Mouse (Mus musculus) hindbrain, embryonic 16.5 days (tissue): ENCODE measurements around the gene Cbx1. TPM values are rescaled to one million over a fixed set of nuclear protein-coding genes. Genes with fewer than 3 reads are reported as not detected.
"Not testable (repeated sequence)": the region's sequence is repeated elsewhere in the genome, so short reads cannot be mapped to it uniquely, and the experiment has no call there.

Experiments used
- ATAC-seq: fragments of 200-750 bp; cut with Nextera tagmentation; 2 replicates; pipeline ENCODE4 v1.8.0; 2017; ENCODE audit warnings: moderate TSS enrichment, moderate library complexity
- H3K27ac ChIP-seq: fragments of 300-500 bp; sonication (generic); 2 replicates; pipeline ENCODE4 v1.5.1; 2014; ENCODE audit warnings: low read depth, mild to moderate bottlenecking, control low read depth, low read length, moderate library complexity
- H3K27me3 ChIP-seq: fragments of 300-500 bp; sonication (generic); replicated peaks from 2 replicates; pipeline ENCODE4 v1.6.1; 2014; ENCODE audit warnings: low read length; ENCODE audit not compliant: control insufficient read depth, insufficient read depth
- H3K36me3 ChIP-seq: fragments of 300-500 bp; sonication (generic); 2 replicates; pipeline ENCODE4 v1.6.1; 2014; ENCODE audit warnings: mild to moderate bottlenecking, low read length, moderate library complexity, mixed read lengths; ENCODE audit not compliant: control insufficient read depth, insufficient read depth
- H3K4me1 ChIP-seq: fragments of 300-500 bp; sonication (generic); 2 replicates; pipeline ENCODE4 v1.6.1; 2014; ENCODE audit warnings: low read depth, low read length; ENCODE audit not compliant: control insufficient read depth, insufficient read depth
- H3K4me2 ChIP-seq: fragments of 300-500 bp; sonication (generic); 2 replicates; pipeline ENCODE4 v1.6.1; 2014; ENCODE audit warnings: mild to moderate bottlenecking, low read length, control low read depth, moderate library complexity
- H3K4me3 ChIP-seq: fragments of 300-500 bp; sonication (generic); 2 replicates; pipeline ENCODE4 v1.5.1; 2014; ENCODE audit warnings: mild to moderate bottlenecking, low read length, control low read depth, moderate library complexity
- H3K9ac ChIP-seq: fragments of 300-500 bp; sonication (generic); 2 replicates; pipeline ENCODE4 v1.6.1; 2014; ENCODE audit warnings: low read depth, mild to moderate bottlenecking, control low read depth, low read length, moderate library complexity
- H3K9me3 ChIP-seq: fragments of 300-500 bp; sonication (generic); 2 replicates; pipeline ENCODE4 v1.6.1; 2014; ENCODE audit warnings: mild to moderate bottlenecking, low read length, moderate library complexity; ENCODE audit not compliant: control insufficient read depth
- WGBS: fragments of 180-500 bp; shearing (Covaris S2); extraction: QIAGEN DNeasy Blood & Tissue Kit; methylation state at CpG from one replicate; pipeline ENCODE4 v1.1.7; 2014; 5-methylcytosine and 5-hydroxymethylcytosine counted together
- polyA plus RNA-seq: library from polyadenylated mRNA; unstranded; fragments of >200 nt; fragmentation: Nextera tagmentation; extraction: Ambion mirVana; gene quantifications from 2 replicates; pipeline ENCODE4 v1.2.1, GENCODE M21; 2015

Cbx1 gene
- polyA plus RNA-seq, 1 experiment from 2014 or later: 52.0 TPM

DNA sequence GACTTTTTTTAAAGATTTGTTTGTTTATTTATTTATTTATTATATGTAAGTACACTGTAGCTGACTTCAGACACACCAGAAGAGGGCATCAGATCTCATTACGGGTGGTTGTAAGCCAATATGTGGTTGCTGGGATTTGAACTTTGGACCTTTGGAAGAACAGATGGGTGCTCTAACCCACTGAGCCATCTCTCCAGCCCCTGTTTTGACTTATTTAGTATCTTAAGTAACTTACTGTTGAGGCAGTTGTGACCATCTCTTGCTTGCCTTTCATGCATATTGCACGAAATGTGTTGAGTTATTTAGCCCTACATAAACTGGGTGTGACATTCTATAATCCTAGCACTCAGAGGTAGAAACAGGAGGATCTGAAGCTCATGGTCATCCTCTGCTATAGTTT lies 10.6 kb downstream of the Cbx1 start:
- H3K36me3 ChIP-seq: peaks cover 13% of the 10 kb centered on the region
- H3K27ac ChIP-seq: no peak overlapping the region
- H3K9ac ChIP-seq: no peak overlapping the region
- WGBS: 94% methylated on average over 2 of the region's 2 CpGs
- no peak overlapping the region for H3K4me2 ChIP-seq
- no peak for ATAC-seq
- no peaks in the 10 kb centered on the region for H3K9me3 ChIP-seq
- no peak overlapping the region for H3K4me3 ChIP-seq
- no peaks in the 10 kb centered on the region for H3K4me1 ChIP-seq
- no peaks in the 10 kb centered on the region for H3K27me3 ChIP-seq

DNA sequence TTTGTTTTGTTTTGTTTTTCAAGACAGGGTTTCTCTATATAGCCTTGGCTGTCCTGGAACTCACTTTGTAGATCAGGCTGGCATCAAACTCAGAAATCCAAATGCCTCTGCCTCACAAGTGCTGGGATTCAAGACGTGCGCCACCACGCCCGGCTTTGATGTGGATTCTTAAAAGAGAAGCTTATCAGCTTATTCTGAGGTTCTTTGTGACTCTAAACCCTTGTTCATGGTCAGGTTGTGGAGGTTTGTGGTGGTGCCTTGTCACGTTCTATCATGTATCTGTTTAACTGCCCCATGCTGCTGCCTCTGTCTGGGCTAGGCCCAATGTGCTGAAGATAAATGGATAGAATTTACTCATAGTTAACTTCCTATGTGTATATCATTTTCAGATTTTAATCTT lies 16.7 kb downstream of the Cbx1 start:
- Histone ChIP-seq H3K4me3 (no peak overlapping the region), H3K27me3 (no peaks in the 10 kb centered on the region), H3K9ac (no peak overlapping the region), H3K27ac (no peak overlapping the region), H3K4me2 (no peak overlapping the region), H3K36me3 (peaks cover 38% of the 10 kb centered on the region), H3K9me3 (no peaks in the 10 kb centered on the region), H3K4me1 (no peaks in the 10 kb centered on the region)
- WGBS: 92% methylated on average over 5 of the region's 5 CpGs
- ATAC-seq: no peak

DNA sequence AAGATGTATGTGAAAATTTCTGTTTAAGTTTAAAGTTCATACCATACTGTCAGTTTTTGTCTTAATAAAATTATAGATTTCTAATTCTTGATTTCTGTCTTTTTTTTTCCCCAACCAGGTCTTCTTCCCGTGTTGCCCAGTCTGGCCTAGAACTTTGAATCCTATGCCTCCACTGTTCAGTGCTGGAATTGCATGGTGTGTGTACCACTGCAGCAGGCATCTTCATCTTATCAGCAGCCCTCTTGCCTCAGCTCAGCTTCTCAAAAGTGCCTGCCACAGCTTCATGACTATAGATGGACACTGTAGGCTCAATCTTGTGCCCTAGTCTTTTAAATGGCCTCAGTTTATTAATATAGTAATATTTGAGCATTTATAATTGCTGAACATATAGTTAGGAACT lies 19.1 kb downstream of the Cbx1 start:
- H3K27ac ChIP-seq: no peak overlapping the region
- H3K27me3 ChIP-seq: no peaks in the 10 kb centered on the region
- H3K4me1 ChIP-seq: no peaks in the 10 kb centered on the region
- H3K4me2 ChIP-seq: no peak overlapping the region
- H3K4me3 ChIP-seq: no peak overlapping the region
- no peak for ATAC-seq
- no peak overlapping the region for H3K9ac ChIP-seq
- H3K9me3 ChIP-seq: no peaks in the 10 kb centered on the region
- WGBS: 64% methylated on average over 1 of the region's 1 CpGs
- peaks cover 43% of the 10 kb centered on the region for H3K36me3 ChIP-seq

DNA sequence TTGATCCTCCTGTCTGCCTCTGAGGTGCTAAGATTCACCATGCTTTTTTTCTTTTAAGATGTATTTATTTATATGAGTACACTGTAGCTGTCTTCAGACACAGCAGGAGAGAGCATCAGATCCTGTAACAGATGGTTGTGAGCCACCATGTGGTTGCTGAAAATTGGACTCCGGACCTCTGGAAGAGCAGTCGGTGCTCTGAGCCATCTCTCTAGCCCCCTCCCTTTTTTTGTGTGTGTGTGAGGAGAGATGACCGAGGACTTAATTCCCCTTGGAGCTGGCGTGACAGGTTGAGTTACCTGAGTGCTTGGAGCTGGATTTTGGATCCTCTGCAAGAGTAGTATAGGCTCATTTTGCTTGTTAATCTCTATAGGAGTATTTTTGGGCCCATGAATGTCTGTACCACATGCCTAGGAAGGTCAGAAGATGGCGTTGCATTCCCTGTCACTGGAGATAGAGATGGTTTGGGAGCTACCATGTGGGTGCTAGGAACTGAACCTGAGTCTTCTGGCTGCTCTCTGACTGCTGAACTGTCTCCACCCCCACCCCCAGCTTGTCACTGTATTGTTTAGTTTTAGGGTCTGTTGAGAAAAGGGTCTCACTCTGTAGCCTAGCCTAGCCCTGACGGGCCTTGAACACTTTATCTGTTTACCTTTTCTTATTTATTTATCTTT lies 20.8 kb downstream of the Cbx1 start:
- Histone ChIP-seq H3K9me3 (no peaks in the 10 kb centered on the region), H3K9ac (no peak overlapping the region), H3K4me2 (no peak overlapping the region), H3K27me3 (no peaks in the 10 kb centered on the region), H3K36me3 (peaks cover 35% of the 10 kb centered on the region), H3K4me1 (no peaks in the 10 kb centered on the region), H3K4me3 (no peak overlapping the region), H3K27ac (no peak overlapping the region)
- 84% methylated on average over 6 of the region's 6 CpGs for WGBS
- ATAC-seq: 0 out of 2 replicates have a peak, but pooled peaks have one; percentile 17

DNA sequence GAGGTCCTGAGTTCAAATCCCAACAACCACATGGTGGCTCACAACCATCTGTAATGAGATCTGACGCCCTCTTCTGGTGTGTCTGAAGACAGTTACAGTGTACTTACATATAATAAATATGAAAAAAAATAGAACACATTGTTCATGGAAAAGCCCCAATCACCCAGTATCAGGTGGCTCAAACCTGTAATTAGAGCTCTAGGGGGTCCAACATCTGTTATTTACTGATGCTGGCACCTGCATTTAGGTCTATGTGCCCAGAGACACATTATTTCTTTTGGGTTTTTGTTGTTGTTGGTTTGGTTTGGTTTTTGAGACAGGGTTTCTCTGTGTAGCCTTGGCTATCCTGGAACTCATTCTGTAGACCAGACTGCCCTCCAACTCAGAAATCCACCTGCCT lies 22.3 kb downstream of the Cbx1 start:
- H3K4me3 ChIP-seq, H3K4me2 ChIP-seq, H3K9ac ChIP-seq, H3K27me3 ChIP-seq, H3K27ac ChIP-seq, ATAC-seq, H3K9me3 ChIP-seq, H3K4me1 ChIP-seq: not testable (repeated sequence)
- 85% methylated on average over 1 of the region's 1 CpGs for WGBS
- peaks cover 33% of the 10 kb centered on the region for H3K36me3 ChIP-seq

DNA sequence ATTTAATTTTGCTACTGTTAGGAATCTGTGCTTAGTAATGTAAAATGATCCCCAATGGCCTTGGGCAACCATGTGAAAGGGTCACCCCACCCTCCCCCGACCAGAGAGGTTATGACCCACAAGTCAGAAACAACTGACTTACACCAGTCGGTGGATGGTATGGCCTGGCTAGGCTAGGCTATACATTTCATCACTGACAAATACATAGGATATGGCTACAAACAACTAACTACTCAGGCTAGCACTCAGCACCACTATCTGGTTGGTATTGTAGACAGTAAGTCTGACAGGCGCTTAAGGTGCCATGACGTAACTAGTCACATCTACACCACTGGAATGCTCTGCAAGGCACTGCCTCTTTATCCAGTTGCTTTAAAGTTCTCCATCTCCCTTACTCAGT lies 24.5 kb downstream of the Cbx1 start:
- WGBS: 88% methylated on average over 4 of the region's 4 CpGs
- Histone ChIP-seq H3K36me3 (peaks cover 41% of the 10 kb centered on the region), H3K27ac (no peak overlapping the region), H3K4me2 (no peak overlapping the region), H3K4me1 (no peaks in the 10 kb centered on the region), H3K9ac (no peak overlapping the region), H3K4me3 (no peak overlapping the region), H3K27me3 (no peaks in the 10 kb centered on the region), H3K9me3 (no peaks in the 10 kb centered on the region)
- ATAC-seq: no peak

DNA sequence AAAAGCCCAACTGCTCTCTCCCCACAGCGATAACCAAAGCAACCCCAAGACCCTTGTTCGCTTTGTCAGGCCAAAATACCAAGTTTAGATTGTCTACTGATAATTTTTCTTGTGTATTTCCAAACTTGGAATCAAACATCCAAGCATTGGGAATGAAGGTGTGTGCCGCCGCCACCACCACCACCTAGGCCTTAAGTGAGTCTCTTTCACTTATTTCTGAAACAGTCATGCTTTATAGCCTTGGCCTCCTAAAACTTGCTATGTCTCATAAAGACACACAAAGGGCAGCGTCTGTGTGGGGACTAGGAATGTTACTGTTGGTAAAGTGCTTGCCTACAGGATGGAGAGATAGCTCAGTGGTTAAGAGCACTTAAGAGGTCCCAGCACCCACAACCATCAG lies 25.0 kb downstream of the Cbx1 start:
- 90% methylated on average over 5 of the region's 5 CpGs for WGBS
- Histone ChIP-seq H3K4me1 (no peaks in the 10 kb centered on the region), H3K9ac (no peak overlapping the region), H3K27me3 (no peaks in the 10 kb centered on the region), H3K9me3 (no peaks in the 10 kb centered on the region), H3K4me3 (no peak overlapping the region), H3K27ac (no peak overlapping the region), H3K4me2 (no peak overlapping the region), H3K36me3 (peaks cover 40% of the 10 kb centered on the region)
- ATAC-seq: no peak

DNA sequence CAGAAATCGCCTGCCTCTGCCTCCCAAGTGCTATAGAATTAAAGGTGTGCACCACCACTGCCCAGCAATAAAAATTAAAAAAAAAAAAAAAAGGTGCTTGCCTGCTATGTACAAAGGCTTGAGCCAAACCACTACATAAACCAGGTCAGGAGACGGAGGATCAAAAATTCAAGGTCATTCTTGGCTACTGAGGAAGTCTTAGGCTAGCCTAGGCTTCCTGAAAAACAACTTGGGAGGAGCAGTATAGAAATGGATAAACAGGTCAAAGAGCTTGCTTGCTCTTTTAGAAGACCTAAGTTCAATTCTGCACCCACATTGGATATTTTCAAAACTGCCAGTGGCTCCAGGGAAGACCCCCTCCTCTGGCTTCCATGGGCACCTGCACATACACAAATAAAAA lies 25.5 kb downstream of the Cbx1 start:
- Histone ChIP-seq H3K4me2 (no peak overlapping the region), H3K9me3 (no peaks in the 10 kb centered on the region), H3K27ac (no peak overlapping the region), H3K27me3 (no peaks in the 10 kb centered on the region), H3K36me3 (peaks cover 41% of the 10 kb centered on the region), H3K9ac (no peak overlapping the region), H3K4me3 (no peak overlapping the region), H3K4me1 (no peaks in the 10 kb centered on the region)
- ATAC-seq: no peak
- 95% methylated on average over 2 of the region's 2 CpGs for WGBS

DNA sequence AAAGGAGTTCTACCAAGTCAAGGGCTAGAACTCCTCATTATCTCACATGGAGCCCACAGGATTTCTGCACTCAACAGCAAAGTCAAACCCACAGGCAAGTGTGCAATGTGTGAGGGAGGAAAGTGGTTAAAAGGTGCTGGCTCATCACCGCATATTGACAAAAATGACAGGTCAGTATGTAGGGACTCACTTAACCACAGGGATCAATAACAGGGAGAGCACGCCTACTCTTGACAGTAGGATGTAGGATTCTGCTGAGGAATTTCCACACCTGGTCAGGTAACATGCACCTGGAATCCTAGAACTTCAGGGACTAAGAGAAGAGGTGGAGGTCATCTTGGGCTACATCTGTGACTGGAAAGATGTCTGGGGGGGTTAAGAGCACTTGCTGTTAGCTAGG lies 27.0 kb downstream of the Cbx1 start:
- peaks cover 49% of the 10 kb centered on the region for H3K36me3 ChIP-seq
- no peak overlapping the region for H3K4me2 ChIP-seq
- no peaks in the 10 kb centered on the region for H3K9me3 ChIP-seq
- no peak for ATAC-seq
- H3K27ac ChIP-seq: no peak overlapping the region
- H3K4me3 ChIP-seq: no peak overlapping the region
- H3K9ac ChIP-seq: no peak overlapping the region
- WGBS: 94% methylated on average over 2 of the region's 2 CpGs
- H3K27me3 ChIP-seq: no peaks in the 10 kb centered on the region
- no peaks in the 10 kb centered on the region for H3K4me1 ChIP-seq

DNA sequence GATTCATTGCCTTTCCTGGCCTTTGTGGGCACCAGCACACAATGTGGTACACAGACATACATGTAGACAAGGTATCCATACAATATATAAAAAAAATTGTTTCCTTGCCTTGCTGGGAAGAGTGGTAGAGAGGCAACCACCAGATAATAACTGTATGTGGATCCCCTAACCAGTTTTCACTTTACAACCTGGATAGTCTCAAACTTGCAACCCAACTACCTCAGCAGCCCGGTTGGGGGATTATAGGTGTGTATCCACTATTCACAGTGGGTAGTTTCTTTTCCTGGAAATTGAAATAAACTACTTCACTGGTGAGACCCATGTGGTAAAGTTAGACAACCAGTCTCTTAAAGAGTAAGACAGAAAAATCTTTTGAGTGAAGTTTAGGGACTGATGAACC lies 27.6 kb downstream of the Cbx1 start:
- Histone ChIP-seq H3K4me2 (no peak overlapping the region), H3K27me3 (no peaks in the 10 kb centered on the region), H3K36me3 (peaks cover 55% of the 10 kb centered on the region), H3K4me1 (no peaks in the 10 kb centered on the region), H3K9ac (no peak overlapping the region), H3K4me3 (no peak overlapping the region), H3K27ac (no peak overlapping the region), H3K9me3 (no peaks in the 10 kb centered on the region)
- ATAC-seq: no peak
- WGBS: 92% methylated on average over 1 of the region's 1 CpGs
